Mouse (Mus musculus): ENCODE results near the gene Gpc4. TPM values are rescaled to one million over a fixed set of nuclear protein-coding genes. Genes with fewer than 3 reads are reported as not detected.

Gene Gpc4
- total and polyA plus RNA-seq, 3 experiments, result 5.1 to 9.4 TPM; not detected in 1

GRCm38 (mm10) chrX:52199836-52200235 lies 34.8 kb upstream of the Gpc4 start:
- H3K9me3 ChIP-seq (replicated peaks; ENCODE audit: insufficient read depth, low read length), result no peaks in the 10 kb centered on the region
- no peak overlapping the region for H3K4me3 ChIP-seq (ENCODE audit: control insufficient read depth in 1 of 2, insufficient read depth in 1 of 2, low read depth in 2 of 2, low read length in 2 of 2)
- DNase-seq (ENCODE audit: low read depth, low spot score), result no peak
- H3K9ac ChIP-seq (ENCODE audit: control insufficient read depth, low read depth, low read length, poor library complexity, severe bottlenecking), result no peak overlapping the region
- H3K27me3 ChIP-seq (ENCODE audit: control insufficient read depth in 1 of 2, insufficient read depth in 2 of 2, low read length in 2 of 2), result no peaks in the 10 kb centered on the region
- H3K79me2 ChIP-seq (ENCODE audit: control insufficient read depth, insufficient read depth, low read length, poor library complexity), result no peaks in the 10 kb centered on the region
- TF ChIP-seq SMC3 (IDR thresholded peaks at IDR 0.05; ENCODE audit: low read depth, low read length) (no peak), UBTF (IDR thresholded peaks at IDR 0.05; ENCODE audit: borderline replicate concordance, insufficient read depth, low read depth, low read length) (no peak), POLR2A (IDR thresholded peaks at IDR 0.05; ENCODE audit: control insufficient read depth in 1 of 2, insufficient read depth in 1 of 2, low read depth in 1 of 2, low read length in 2 of 2, poor library complexity in 1 of 2) (no peak), TCF12 (IDR thresholded peaks at IDR 0.05; ENCODE audit: low read depth, low read length) (no peak), USF1 (IDR thresholded peaks at IDR 0.05; ENCODE audit: low read depth, low read length) (no peak), TBP (IDR thresholded peaks at IDR 0.05; ENCODE audit: low read depth, low read length) (no peak), POLR2AphosphoS5 (IDR thresholded peaks at IDR 0.05; ENCODE audit: borderline replicate concordance, low read depth, low read length) (no peak), CTCF (IDR thresholded peaks at IDR 0.05 in 2 of 3, conservative IDR thresholded peaks at IDR 0.05 in 1 of 3; ENCODE audit: control insufficient read depth in 1 of 3, insufficient read depth in 1 of 3, low read depth in 2 of 3, low read length in 3 of 3, poor library complexity in 1 of 3, severe bottlenecking in 1 of 3) (no peak), MAFK (IDR thresholded peaks at IDR 0.05; ENCODE audit: borderline replicate concordance, low read depth, low read length) (no peak), ZKSCAN1 (IDR thresholded peaks at IDR 0.05; ENCODE audit: low read depth, low read length) (no peak)
- no peak overlapping the region for H3K27ac ChIP-seq (ENCODE audit: control insufficient read depth, low read depth, low read length)
- H3K36me3 ChIP-seq (ENCODE audit: control insufficient read depth in 1 of 2, insufficient read depth in 2 of 2, low read length in 2 of 2), result no peaks in the 10 kb centered on the region
- no peaks in the 10 kb centered on the region for H3K4me1 ChIP-seq (ENCODE audit: control insufficient read depth in 1 of 2, insufficient read depth in 2 of 2, low read length in 2 of 2)

DNA sequence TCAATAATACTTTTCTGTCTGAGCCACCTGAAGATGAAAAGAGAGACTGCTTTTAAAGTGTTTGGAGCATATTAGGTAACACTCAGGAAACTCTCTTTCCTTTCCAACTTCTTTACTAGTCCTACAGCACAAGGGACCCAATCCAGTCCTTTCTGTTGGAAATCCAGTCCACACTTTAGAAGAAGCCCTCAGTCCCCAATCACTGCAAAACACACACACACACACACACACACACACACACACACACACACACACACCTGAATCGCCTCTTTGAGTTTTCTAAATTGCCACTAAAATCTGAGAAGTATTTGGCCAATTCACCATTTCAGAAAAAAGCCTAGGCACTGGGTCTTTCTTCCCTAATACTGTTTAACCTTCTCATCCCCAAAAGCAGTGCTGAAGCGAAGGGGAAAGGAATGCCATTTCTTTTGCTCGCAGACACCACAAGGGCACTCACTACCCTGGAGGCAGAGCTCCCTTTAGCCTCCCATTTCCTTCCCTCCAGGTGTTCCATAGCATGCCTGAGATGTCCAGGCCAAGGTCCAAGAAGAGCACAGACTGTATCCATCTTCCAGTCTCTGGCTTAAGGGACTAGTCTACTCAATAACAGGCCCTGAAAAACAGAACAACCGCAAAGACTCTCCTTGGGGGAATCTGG lies 28.4 kb upstream of the Gpc4 start:
- no peaks in the 10 kb centered on the region for H3K4me1 ChIP-seq (ENCODE audit: control insufficient read depth in 1 of 2, insufficient read depth in 2 of 2, low read length in 2 of 2)
- no peak overlapping the region for H3K9ac ChIP-seq (ENCODE audit: control insufficient read depth, low read depth, low read length, poor library complexity, severe bottlenecking)
- no peaks in the 10 kb centered on the region for H3K9me3 ChIP-seq (replicated peaks; ENCODE audit: insufficient read depth, low read length)
- H3K27me3 ChIP-seq (ENCODE audit: control insufficient read depth in 1 of 2, insufficient read depth in 2 of 2, low read length in 2 of 2), result no peaks in the 10 kb centered on the region; a peak in 1 of 4 replicates
- H3K79me2 ChIP-seq (ENCODE audit: control insufficient read depth, insufficient read depth, low read length, poor library complexity), result no peaks in the 10 kb centered on the region
- no peak overlapping the region for H3K27ac ChIP-seq (ENCODE audit: control insufficient read depth, low read depth, low read length)
- no peak overlapping the region for H3K4me3 ChIP-seq (ENCODE audit: control insufficient read depth in 1 of 2, insufficient read depth in 1 of 2, low read depth in 2 of 2, low read length in 2 of 2)
- no peaks in the 10 kb centered on the region for H3K36me3 ChIP-seq (ENCODE audit: control insufficient read depth in 1 of 2, insufficient read depth in 2 of 2, low read length in 2 of 2)
- DNase-seq (ENCODE audit: low read depth, low spot score), result no peak
- TF ChIP-seq E2F4 (IDR thresholded peaks at IDR 0.05; ENCODE audit: borderline replicate concordance, low read depth, low read length) (no peak), ZC3H11A (IDR thresholded peaks at IDR 0.05; ENCODE audit: low read depth, low read length) (no peak), SMC3 (IDR thresholded peaks at IDR 0.05; ENCODE audit: low read depth, low read length) (no peak), ELF1 (IDR thresholded peaks at IDR 0.05; ENCODE audit: low read depth, low read length) (no peak), ZKSCAN1 (IDR thresholded peaks at IDR 0.05; ENCODE audit: low read depth, low read length) (no peak), NRF1 (IDR thresholded peaks at IDR 0.05; ENCODE audit: insufficient read depth, low read depth, low read length, poor library complexity, severe bottlenecking) (no peak), POLR2A (IDR thresholded peaks at IDR 0.05; ENCODE audit: control insufficient read depth in 1 of 2, insufficient read depth in 1 of 2, low read depth in 1 of 2, low read length in 2 of 2, poor library complexity in 1 of 2) (no peak)

Measured in MEL (cell line).